Mouse (Mus musculus): ENCODE measurements at regions not wholly inside any gene's neighbourhood (a gene's known extent, or its start where the extent isn't known, plus 50 kb on each side); places are given as distances from the start of the nearest gene placed in this dataset.
A peak's percentile ranks its signal among the peaks of the same experiment; 100 is the strongest.

GRCm38 (mm10) chr10:99533468-99533867 is 226.0 kb downstream of the Csl start:
- Histone ChIP-seq H3K9me3 (ENCODE audit: control insufficient read depth, low read length) (no peaks in the 10 kb centered on the region), H3K9ac (ENCODE audit: low read length) (no peak overlapping the region), H3K4me1 (replicated peaks; ENCODE audit: control insufficient read depth, insufficient read depth, low read length) (peaks cover 4% of the 10 kb centered on the region; the same call in 1 of the 2 replicates), H3K27ac (ENCODE audit: low read length) (peak overlapping the region; percentile 69), H3K4me3 (ENCODE audit: low read length) (no peak overlapping the region), H3K4me2 (ENCODE audit: low read depth, low read length) (no peak overlapping the region), H3K27me3 (ENCODE audit: control insufficient read depth, insufficient read depth, low read depth, low read length) (no peaks in the 10 kb centered on the region), H3K36me3 (ENCODE audit: control insufficient read depth, insufficient read depth, low read length) (no peaks in the 10 kb centered on the region)
- 60% methylated on average over 4 of the region's 4 CpGs for WGBS
- no peak for ATAC-seq (ENCODE audit: low read depth)

GRCm38 (mm10) chr10:99534237-99534636 is 225.2 kb downstream of the Csl start:
- Histone ChIP-seq H3K4me3 (ENCODE audit: low read length) (no peak overlapping the region), H3K4me1 (replicated peaks; ENCODE audit: control insufficient read depth, insufficient read depth, low read length) (peaks cover 4% of the 10 kb centered on the region; the same call in 1 of the 2 replicates), H3K9ac (ENCODE audit: low read length) (no peak overlapping the region), H3K36me3 (ENCODE audit: control insufficient read depth, insufficient read depth, low read length) (no peaks in the 10 kb centered on the region), H3K9me3 (ENCODE audit: control insufficient read depth, low read length) (no peaks in the 10 kb centered on the region), H3K27me3 (ENCODE audit: control insufficient read depth, insufficient read depth, low read depth, low read length) (no peaks in the 10 kb centered on the region), H3K27ac (ENCODE audit: low read length) (peak overlapping the region; percentile 69), H3K4me2 (ENCODE audit: low read depth, low read length) (no peak overlapping the region)
- ATAC-seq (ENCODE audit: low read depth) = peak; percentile 69; the same call in 1 of the 2 replicates
- 36% methylated on average over 7 of the region's 7 CpGs for WGBS

GRCm38 (mm10) chr10:99538639-99539038 is 220.8 kb downstream of the Csl start:
- H3K27me3 ChIP-seq (ENCODE audit: control insufficient read depth, insufficient read depth, low read depth, low read length) = no peaks in the 10 kb centered on the region
- H3K27ac ChIP-seq (ENCODE audit: low read length) = no peak overlapping the region
- H3K36me3 ChIP-seq (ENCODE audit: control insufficient read depth, insufficient read depth, low read length) = no peaks in the 10 kb centered on the region
- H3K4me2 ChIP-seq (ENCODE audit: low read depth, low read length) = no peak overlapping the region
- no peaks in the 10 kb centered on the region; the same call in 1 of the 2 replicates for H3K4me1 ChIP-seq (replicated peaks; ENCODE audit: control insufficient read depth, insufficient read depth, low read length)
- H3K4me3 ChIP-seq (ENCODE audit: low read length) = no peak overlapping the region
- no peaks in the 10 kb centered on the region for H3K9me3 ChIP-seq (ENCODE audit: control insufficient read depth, low read length)
- no peak overlapping the region for H3K9ac ChIP-seq (ENCODE audit: low read length)
- WGBS = 55% methylated on average over 5 of the region's 5 CpGs
- no peak for ATAC-seq (ENCODE audit: low read depth)

GRCm38 (mm10) chr10:99552373-99552772 is 207.1 kb downstream of the Csl start:
- Histone ChIP-seq H3K4me2 (ENCODE audit: low read depth, low read length) (no peak overlapping the region), H3K4me3 (ENCODE audit: low read length) (no peak overlapping the region), H3K27me3 (ENCODE audit: control insufficient read depth, insufficient read depth, low read depth, low read length) (no peaks in the 10 kb centered on the region), H3K27ac (ENCODE audit: low read length) (no peak overlapping the region), H3K36me3 (ENCODE audit: control insufficient read depth, insufficient read depth, low read length) (no peaks in the 10 kb centered on the region), H3K4me1 (replicated peaks; ENCODE audit: control insufficient read depth, insufficient read depth, low read length) (no peaks in the 10 kb centered on the region), H3K9me3 (ENCODE audit: control insufficient read depth, low read length) (no peaks in the 10 kb centered on the region), H3K9ac (ENCODE audit: low read length) (no peak overlapping the region)
- ATAC-seq (ENCODE audit: low read depth) = no peak
- WGBS = 85% methylated on average over 4 of the region's 4 CpGs

GRCm38 (mm10) chr10:99552836-99553540 is 206.5 kb downstream of the Csl start:
- H3K9ac ChIP-seq (ENCODE audit: low read length) = no peak overlapping the region
- H3K27ac ChIP-seq (ENCODE audit: low read length) = no peak overlapping the region
- H3K4me2 ChIP-seq (ENCODE audit: low read depth, low read length) = no peak overlapping the region
- ATAC-seq (ENCODE audit: low read depth) = no peak
- H3K36me3 ChIP-seq (ENCODE audit: control insufficient read depth, insufficient read depth, low read length) = no peaks in the 10 kb centered on the region
- 85% methylated on average over 12 of the region's 12 CpGs for WGBS
- H3K27me3 ChIP-seq (ENCODE audit: control insufficient read depth, insufficient read depth, low read depth, low read length) = no peaks in the 10 kb centered on the region
- H3K4me1 ChIP-seq (replicated peaks; ENCODE audit: control insufficient read depth, insufficient read depth, low read length) = no peaks in the 10 kb centered on the region
- no peaks in the 10 kb centered on the region for H3K9me3 ChIP-seq (ENCODE audit: control insufficient read depth, low read length)
- no peak overlapping the region for H3K4me3 ChIP-seq (ENCODE audit: low read length)

- H3K4me3 ChIP-seq (ENCODE audit: low read length) = no peak overlapping the region
- no peak for ATAC-seq (ENCODE audit: low read depth)
- H3K27me3 ChIP-seq (ENCODE audit: control insufficient read depth, insufficient read depth, low read depth, low read length) = no peaks in the 10 kb centered on the region
- 80% methylated on average over 2 of the region's 2 CpGs for WGBS
- no peaks in the 10 kb centered on the region for H3K9me3 ChIP-seq (ENCODE audit: control insufficient read depth, low read length)
- H3K4me2 ChIP-seq (ENCODE audit: low read depth, low read length) = no peak overlapping the region
- H3K36me3 ChIP-seq (ENCODE audit: control insufficient read depth, insufficient read depth, low read length) = no peaks in the 10 kb centered on the region
- no peaks in the 10 kb centered on the region for H3K4me1 ChIP-seq (replicated peaks; ENCODE audit: control insufficient read depth, insufficient read depth, low read length)
- H3K9ac ChIP-seq (ENCODE audit: low read length) = no peak overlapping the region
- H3K27ac ChIP-seq (ENCODE audit: low read length) = no peak overlapping the region
Observed at GRCm38 (mm10) chr10:99555021-99555420, 204.4 kb downstream of the Csl start.

- Histone ChIP-seq H3K27me3 (ENCODE audit: control insufficient read depth, insufficient read depth, low read depth, low read length) (no peaks in the 10 kb centered on the region), H3K9me3 (ENCODE audit: control insufficient read depth, low read length) (no peaks in the 10 kb centered on the region), H3K27ac (ENCODE audit: low read length) (no peak overlapping the region), H3K4me3 (ENCODE audit: low read length) (no peak overlapping the region), H3K9ac (ENCODE audit: low read length) (no peak overlapping the region), H3K4me1 (replicated peaks; ENCODE audit: control insufficient read depth, insufficient read depth, low read length) (no peaks in the 10 kb centered on the region), H3K4me2 (ENCODE audit: low read depth, low read length) (no peak overlapping the region), H3K36me3 (ENCODE audit: control insufficient read depth, insufficient read depth, low read length) (no peaks in the 10 kb centered on the region)
- 47% methylated on average over 12 of the region's 12 CpGs for WGBS
- ATAC-seq (ENCODE audit: low read depth) = no peak
Observed at GRCm38 (mm10) chr10:99555658-99556352, 203.7 kb downstream of the Csl start.

GRCm38 (mm10) chr10:99556353-99557036 is 203.0 kb downstream of the Csl start:
- WGBS = 51% methylated on average over 11 of the region's 11 CpGs
- no peaks in the 10 kb centered on the region; the same call in 1 of the 2 replicates for H3K4me1 ChIP-seq (replicated peaks; ENCODE audit: control insufficient read depth, insufficient read depth, low read length)
- no peak for ATAC-seq (ENCODE audit: low read depth)
- no peak overlapping the region for H3K4me2 ChIP-seq (ENCODE audit: low read depth, low read length)
- no peaks in the 10 kb centered on the region for H3K27me3 ChIP-seq (ENCODE audit: control insufficient read depth, insufficient read depth, low read depth, low read length)
- H3K27ac ChIP-seq (ENCODE audit: low read length) = no peak overlapping the region
- no peak overlapping the region for H3K4me3 ChIP-seq (ENCODE audit: low read length)
- no peaks in the 10 kb centered on the region for H3K9me3 ChIP-seq (ENCODE audit: control insufficient read depth, low read length)
- H3K36me3 ChIP-seq (ENCODE audit: control insufficient read depth, insufficient read depth, low read length) = no peaks in the 10 kb centered on the region
- no peak overlapping the region for H3K9ac ChIP-seq (ENCODE audit: low read length)

- Histone ChIP-seq H3K27ac (ENCODE audit: low read length) (no peak overlapping the region), H3K36me3 (ENCODE audit: control insufficient read depth, insufficient read depth, low read length) (no peaks in the 10 kb centered on the region), H3K4me3 (ENCODE audit: low read length) (no peak overlapping the region), H3K4me1 (replicated peaks; ENCODE audit: control insufficient read depth, insufficient read depth, low read length) (no peaks in the 10 kb centered on the region; the same call in 1 of the 2 replicates), H3K9me3 (ENCODE audit: control insufficient read depth, low read length) (no peaks in the 10 kb centered on the region), H3K4me2 (ENCODE audit: low read depth, low read length) (no peak overlapping the region), H3K9ac (ENCODE audit: low read length) (no peak overlapping the region), H3K27me3 (ENCODE audit: control insufficient read depth, insufficient read depth, low read depth, low read length) (no peaks in the 10 kb centered on the region)
- no peak for ATAC-seq (ENCODE audit: low read depth)
- WGBS = 78% methylated on average over 5 of the region's 5 CpGs
Observed at GRCm38 (mm10) chr10:99558656-99559055, 200.8 kb downstream of the Csl start.

All from lung, embryonic 16.5 days (tissue).